Mouse (Mus musculus) megakaryocyte, embryonic 14.5 days (primary cell): ENCODE measurements around the gene Hs3st3b1. TPM values are rescaled to one million over a fixed set of nuclear protein-coding genes. Genes with fewer than 3 reads are reported as not detected.

Source experiments
- H3K27me3 ChIP-seq: replicated peaks from 2 replicates; pipeline ENCODE3; 2012; ENCODE audit warnings: inconsistent platforms
- H3K36me3 ChIP-seq: replicated peaks from 2 replicates; pipeline ENCODE3; 2012; ENCODE audit warnings: low read length, inconsistent platforms, mixed read lengths
- H3K4me1 ChIP-seq: 2 replicates; pipeline ENCODE4 v1.6.1; 2012; ENCODE audit warnings: inconsistent platforms
- H3K4me3 ChIP-seq: replicated peaks from 2 replicates; pipeline ENCODE3; 2012; ENCODE audit warnings: moderate library complexity, mild to moderate bottlenecking, inconsistent platforms
- H3K9me3 ChIP-seq: 2 replicates; pipeline ENCODE4 v1.6.1; 2012; ENCODE audit warnings: inconsistent platforms
- FLI1 ChIP-seq: IDR thresholded peaks from 2 replicates; pipeline ENCODE4 v1.6.1; 2012; ENCODE audit warnings: low read length, inconsistent platforms, mixed read lengths
- GATA1 ChIP-seq: IDR thresholded peaks from 3 replicates; pipeline ENCODE4 v1.6.1; 2012; ENCODE audit warnings: mixed read lengths, low read length, inconsistent platforms, borderline replicate concordance
- polyA plus RNA-seq: library from polyadenylated mRNA; stranded (reverse); fragments of >175 nt; gene quantifications from 2 replicates; pipeline ENCODE4 v1.2.3, GENCODE M21; 2012; ENCODE audit warnings: low replicate concordance; ENCODE audit not compliant: insufficient read depth

Hs3st3b1 gene
- polyA plus RNA-seq, 1 experiment, result not detected

DNA sequence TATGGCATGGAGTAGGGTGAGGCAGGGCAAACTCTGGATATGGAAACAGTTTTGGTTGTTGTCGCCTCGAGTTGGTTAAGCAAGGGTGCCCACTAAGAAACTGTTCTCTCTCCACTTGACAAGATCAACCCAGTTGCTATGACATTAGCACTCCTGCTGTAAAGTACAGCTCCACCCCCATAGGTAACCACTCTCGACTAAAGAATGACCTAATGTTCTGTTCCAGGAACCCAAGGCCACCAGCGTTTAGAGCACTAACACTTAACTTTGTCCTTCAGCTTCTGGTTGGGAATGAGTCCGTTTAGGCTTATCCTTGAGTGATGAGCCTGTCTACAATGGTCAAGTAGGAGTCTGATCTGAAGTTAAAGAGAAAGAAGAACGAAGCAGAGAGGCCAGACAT is 76.7 kb downstream of the Hs3st3b1 start:
- H3K4me3 ChIP-seq, result no peak overlapping the region
- H3K36me3 ChIP-seq, result no peaks in the 10 kb centered on the region
- peaks cover 11% of the 10 kb centered on the region; the same call in 1 of the 2 replicates for H3K9me3 ChIP-seq
- no peaks in the 10 kb centered on the region for H3K27me3 ChIP-seq
- TF ChIP-seq GATA1 (no peak), FLI1 (no peak)
- no peaks in the 10 kb centered on the region for H3K4me1 ChIP-seq

- Histone ChIP-seq H3K27me3 (no peaks in the 10 kb centered on the region), H3K9me3 (peaks cover 11% of the 10 kb centered on the region; the same call in 1 of the 2 replicates), H3K4me3 (no peak overlapping the region), H3K36me3 (no peaks in the 10 kb centered on the region), H3K4me1 (no peaks in the 10 kb centered on the region)
- TF ChIP-seq GATA1 (no peak), FLI1 (no peak)
Observed at GRCm38 (mm10) chr11:63844701-63845100, 77.4 kb downstream of the Hs3st3b1 start.

GRCm38 (mm10) chr11:63837526-63837925 is 84.6 kb downstream of the Hs3st3b1 start:
- Histone ChIP-seq H3K9me3 (peaks cover 8% of the 10 kb centered on the region; the same call in 1 of the 2 replicates), H3K4me3 (no peak overlapping the region), H3K27me3 (no peaks in the 10 kb centered on the region), H3K36me3 (no peaks in the 10 kb centered on the region), H3K4me1 (no peaks in the 10 kb centered on the region)
- no peak for TF ChIP-seq GATA1

Other genes starting within 250 kb of the Hs3st3b1 start
- gene Cox10, start 157.2 kb upstream of the Hs3st3b1 start, polyA plus RNA-seq, result 26.1 and 30.2 TPM in 2 replicates